Mouse (Mus musculus) urinary bladder, postnatal 4 days (tissue): ENCODE data around the gene Itgb8.

Experiments used
- DNase-seq, 2 experiments: peaks; one replicate each; pipeline ENCODE4 v3.0.0; 2021 to 2022; ENCODE audit warnings: low spot score in 2 of 2

Itgb8 gene

GRCm38 (mm10) chr12:119238696-119239415, at the start of gene Itgb8:
Gene Itgb8 (minus strand): TSS chr12:119238802.
- DNase-seq, result peak in 1 of 2 experiments; percentile 72

- no peak for DNase-seq
These were observed 37.7 kb upstream of the Itgb8 start for GRCm38 (mm10) chr12:119276282-119276681.

- no peak for DNase-seq
These were observed 35.0 kb upstream of the Itgb8 start for GRCm38 (mm10) chr12:119273605-119274004.

GRCm38 (mm10) chr12:119271964-119272363, 33.4 kb upstream of the Itgb8 start:
- DNase-seq, result no peak

- no peak for DNase-seq
These were observed 31.4 kb upstream of the Itgb8 start for GRCm38 (mm10) chr12:119270036-119270435.

GRCm38 (mm10) chr12:119268723-119269122, 30.1 kb upstream of the Itgb8 start:
- no peak for DNase-seq

- no peak for DNase-seq
These were observed 25.9 kb upstream of the Itgb8 start for GRCm38 (mm10) chr12:119264506-119264905.

GRCm38 (mm10) chr12:119248581-119248980, 10.0 kb upstream of the Itgb8 start:
- DNase-seq, result no peak

- no peak for DNase-seq
These were observed 2.5 kb upstream of the Itgb8 start for GRCm38 (mm10) chr12:119241071-119241470.

GRCm38 (mm10) chr12:119237921-119238695, 494 bp downstream of the Itgb8 start:
- peak; percentile 65 to 66 for DNase-seq

GRCm38 (mm10) chr12:119237241-119237920, 1.2 kb downstream of the Itgb8 start:
- no peak for DNase-seq

- no peak for DNase-seq
These were observed 6.8 kb downstream of the Itgb8 start for GRCm38 (mm10) chr12:119231831-119232230.

GRCm38 (mm10) chr12:119230444-119230843, 8.2 kb downstream of the Itgb8 start:
- no peak for DNase-seq

GRCm38 (mm10) chr12:119229601-119230000, 9.0 kb downstream of the Itgb8 start:
- no peak for DNase-seq

GRCm38 (mm10) chr12:119227898-119228297, 10.7 kb downstream of the Itgb8 start:
- DNase-seq, result no peak

- no peak for DNase-seq
These were observed 13.9 kb downstream of the Itgb8 start for GRCm38 (mm10) chr12:119224699-119225098.

- no peak for DNase-seq
These were observed 19.2 kb downstream of the Itgb8 start for GRCm38 (mm10) chr12:119219409-119219808.

- DNase-seq, result no peak
These were observed 20.8 kb downstream of the Itgb8 start for GRCm38 (mm10) chr12:119217700-119218265.

- DNase-seq, result no peak
These were observed 23.4 kb downstream of the Itgb8 start for GRCm38 (mm10) chr12:119215225-119215624.

GRCm38 (mm10) chr12:119211533-119211932, 27.1 kb downstream of the Itgb8 start:
- DNase-seq, result no peak

- DNase-seq, result no peak
These were observed 28.0 kb downstream of the Itgb8 start for GRCm38 (mm10) chr12:119210590-119210989.

GRCm38 (mm10) chr12:119210073-119210425, 28.6 kb downstream of the Itgb8 start:
- no peak for DNase-seq
